Mouse (Mus musculus) E14TG2a.4 (cell line): ENCODE measurements at regions not wholly inside any gene's neighbourhood (a gene's known extent, or its start where the extent isn't known, plus 50 kb on each side); places are given as distances from the start of the nearest gene placed in this dataset.

Experiments used
- H3K27me3 ChIP-seq: 2 replicates; pipeline ENCODE4 v1.6.1; 2014; ENCODE audit warnings: low read length, control low read depth; ENCODE audit not compliant: insufficient read depth
- H3K36me3 ChIP-seq: 2 replicates; pipeline ENCODE4 v1.6.1; 2014; ENCODE audit warnings: low read length, control low read depth; ENCODE audit not compliant: insufficient read depth
- H3K4me1 ChIP-seq: replicated peaks from 2 replicates; pipeline ENCODE4 v1.6.1; 2014; ENCODE audit warnings: low read depth, low read length, control low read depth
- H3K4me3 ChIP-seq: replicated peaks from 2 replicates; pipeline ENCODE4 v1.5.1; 2014; ENCODE audit warnings: mild to moderate bottlenecking, low read length
- H3K9me3 ChIP-seq: 2 replicates; pipeline ENCODE4 v1.6.1; 2014; ENCODE audit warnings: low read length, control low read depth
- CTCF ChIP-seq: conservative IDR thresholded peaks from 2 replicates; pipeline ENCODE4 v1.5.1; 2014; ENCODE audit warnings: low read length
- NANOG ChIP-seq: IDR thresholded peaks from 2 replicates; pipeline ENCODE4 v1.6.1; 2014; ENCODE audit warnings: borderline replicate concordance, low read length, mixed read lengths
- POU5F1 ChIP-seq: IDR thresholded peaks from 2 replicates; pipeline ENCODE4 v1.6.1; 2014; ENCODE audit warnings: low read length, borderline replicate concordance

GRCm38 (mm10) chr3:148229192-148229591, 761.2 kb downstream of the Adgrl2 start:
- no peaks in the 10 kb centered on the region for H3K4me1 ChIP-seq
- TF ChIP-seq POU5F1: no peak
- TF ChIP-seq NANOG: no peak
- no peak for TF ChIP-seq CTCF
- H3K27me3 ChIP-seq: no peaks in the 10 kb centered on the region
- H3K4me3 ChIP-seq: no peak overlapping the region
- H3K36me3 ChIP-seq: no peaks in the 10 kb centered on the region
- no peaks in the 10 kb centered on the region for H3K9me3 ChIP-seq

GRCm38 (mm10) chr3:148228002-148228707, 762.2 kb downstream of the Adgrl2 start:
- Histone ChIP-seq H3K4me1 (no peaks in the 10 kb centered on the region), H3K9me3 (no peaks in the 10 kb centered on the region), H3K4me3 (no peak overlapping the region), H3K36me3 (no peaks in the 10 kb centered on the region), H3K27me3 (no peaks in the 10 kb centered on the region)
- TF ChIP-seq CTCF: no peak
- TF ChIP-seq NANOG: no peak
- TF ChIP-seq POU5F1: no peak

GRCm38 (mm10) chr3:148220826-148221225, 769.5 kb downstream of the Adgrl2 start:
- TF ChIP-seq CTCF (no peak), NANOG (no peak), POU5F1 (no peak)
- Histone ChIP-seq H3K27me3 (no peaks in the 10 kb centered on the region), H3K4me3 (no peak overlapping the region), H3K9me3 (no peaks in the 10 kb centered on the region), H3K36me3 (no peaks in the 10 kb centered on the region), H3K4me1 (no peaks in the 10 kb centered on the region)

GRCm38 (mm10) chr3:148220024-148220590, 770.2 kb downstream of the Adgrl2 start:
- no peaks in the 10 kb centered on the region for H3K4me1 ChIP-seq
- H3K9me3 ChIP-seq: no peaks in the 10 kb centered on the region
- H3K4me3 ChIP-seq: no peak overlapping the region
- H3K36me3 ChIP-seq: no peaks in the 10 kb centered on the region
- no peak for TF ChIP-seq POU5F1
- no peak for TF ChIP-seq NANOG
- TF ChIP-seq CTCF: no peak
- no peaks in the 10 kb centered on the region for H3K27me3 ChIP-seq

- H3K27me3 ChIP-seq: no peaks in the 10 kb centered on the region
- no peak overlapping the region for H3K4me3 ChIP-seq
- no peaks in the 10 kb centered on the region for H3K4me1 ChIP-seq
- no peaks in the 10 kb centered on the region for H3K36me3 ChIP-seq
- H3K9me3 ChIP-seq: no peaks in the 10 kb centered on the region
- TF ChIP-seq NANOG (no peak), POU5F1 (no peak), CTCF (no peak)
Observed at GRCm38 (mm10) chr3:148202148-148202547, 788.2 kb downstream of the Adgrl2 start.

GRCm38 (mm10) chr3:148186704-148187103, 803.7 kb downstream of the Adgrl2 start:
- Histone ChIP-seq H3K36me3 (no peaks in the 10 kb centered on the region), H3K4me3 (no peak overlapping the region), H3K27me3 (no peaks in the 10 kb centered on the region), H3K4me1 (no peaks in the 10 kb centered on the region), H3K9me3 (peaks cover 1% of the 10 kb centered on the region; the same call in 1 of the 2 replicates)
- TF ChIP-seq CTCF (no peak), NANOG (no peak), POU5F1 (no peak)

GRCm38 (mm10) chr3:148167556-148167955, 822.8 kb downstream of the Adgrl2 start:
- no peaks in the 10 kb centered on the region for H3K27me3 ChIP-seq
- no peak for TF ChIP-seq CTCF
- TF ChIP-seq POU5F1: no peak
- no peak for TF ChIP-seq NANOG
- no peak overlapping the region for H3K4me3 ChIP-seq
- peaks cover 14% of the 10 kb centered on the region for H3K9me3 ChIP-seq
- H3K4me1 ChIP-seq: no peaks in the 10 kb centered on the region
- H3K36me3 ChIP-seq: no peaks in the 10 kb centered on the region

- Histone ChIP-seq H3K36me3 (no peaks in the 10 kb centered on the region), H3K4me1 (no peaks in the 10 kb centered on the region), H3K27me3 (no peaks in the 10 kb centered on the region), H3K4me3 (no peak overlapping the region), H3K9me3 (no peaks in the 10 kb centered on the region)
- TF ChIP-seq NANOG (no peak), POU5F1 (no peak), CTCF (no peak)
Observed at GRCm38 (mm10) chr3:148159059-148159458, 831.3 kb downstream of the Adgrl2 start.

GRCm38 (mm10) chr3:148158533-148158932, 831.8 kb downstream of the Adgrl2 start:
- Histone ChIP-seq H3K9me3 (no peaks in the 10 kb centered on the region), H3K36me3 (no peaks in the 10 kb centered on the region), H3K4me3 (no peak overlapping the region), H3K27me3 (no peaks in the 10 kb centered on the region), H3K4me1 (no peaks in the 10 kb centered on the region)
- TF ChIP-seq CTCF: no peak
